Mouse (Mus musculus) hindbrain, embryonic 16.5 days (tissue): ENCODE measurements around the gene Pak6. TPM values are rescaled to one million over a fixed set of nuclear protein-coding genes. Genes with fewer than 3 reads are reported as not detected.

Experiments used
- ATAC-seq: fragments of 200-750 bp; cut with Nextera tagmentation; 2 replicates; pipeline ENCODE4 v1.8.0; 2017; ENCODE audit warnings: moderate TSS enrichment, moderate library complexity
- H3K27ac ChIP-seq: fragments of 300-500 bp; sonication (generic); 2 replicates; pipeline ENCODE4 v1.5.1; 2014; ENCODE audit warnings: low read depth, mild to moderate bottlenecking, control low read depth, low read length, moderate library complexity
- H3K27me3 ChIP-seq: fragments of 300-500 bp; sonication (generic); replicated peaks from 2 replicates; pipeline ENCODE4 v1.6.1; 2014; ENCODE audit warnings: low read length; ENCODE audit not compliant: control insufficient read depth, insufficient read depth
- H3K36me3 ChIP-seq: fragments of 300-500 bp; sonication (generic); 2 replicates; pipeline ENCODE4 v1.6.1; 2014; ENCODE audit warnings: mild to moderate bottlenecking, low read length, moderate library complexity, mixed read lengths; ENCODE audit not compliant: control insufficient read depth, insufficient read depth
- H3K4me1 ChIP-seq: fragments of 300-500 bp; sonication (generic); 2 replicates; pipeline ENCODE4 v1.6.1; 2014; ENCODE audit warnings: low read depth, low read length; ENCODE audit not compliant: control insufficient read depth, insufficient read depth
- H3K4me2 ChIP-seq: fragments of 300-500 bp; sonication (generic); 2 replicates; pipeline ENCODE4 v1.6.1; 2014; ENCODE audit warnings: mild to moderate bottlenecking, low read length, control low read depth, moderate library complexity
- H3K4me3 ChIP-seq: fragments of 300-500 bp; sonication (generic); 2 replicates; pipeline ENCODE4 v1.5.1; 2014; ENCODE audit warnings: mild to moderate bottlenecking, low read length, control low read depth, moderate library complexity
- H3K9ac ChIP-seq: fragments of 300-500 bp; sonication (generic); 2 replicates; pipeline ENCODE4 v1.6.1; 2014; ENCODE audit warnings: low read depth, mild to moderate bottlenecking, control low read depth, low read length, moderate library complexity
- H3K9me3 ChIP-seq: fragments of 300-500 bp; sonication (generic); 2 replicates; pipeline ENCODE4 v1.6.1; 2014; ENCODE audit warnings: mild to moderate bottlenecking, low read length, moderate library complexity; ENCODE audit not compliant: control insufficient read depth
- WGBS: fragments of 180-500 bp; shearing (Covaris S2); extraction: QIAGEN DNeasy Blood & Tissue Kit; methylation state at CpG from one replicate; pipeline ENCODE4 v1.1.7; 2014; 5-methylcytosine and 5-hydroxymethylcytosine counted together
- polyA plus RNA-seq: library from polyadenylated mRNA; unstranded; fragments of >200 nt; fragmentation: Nextera tagmentation; extraction: Ambion mirVana; gene quantifications from 2 replicates; pipeline ENCODE4 v1.2.1, GENCODE M21; 2015

Pak6 gene
- polyA plus RNA-seq, 1 experiment from 2014 or later: 45.0 TPM

DNA sequence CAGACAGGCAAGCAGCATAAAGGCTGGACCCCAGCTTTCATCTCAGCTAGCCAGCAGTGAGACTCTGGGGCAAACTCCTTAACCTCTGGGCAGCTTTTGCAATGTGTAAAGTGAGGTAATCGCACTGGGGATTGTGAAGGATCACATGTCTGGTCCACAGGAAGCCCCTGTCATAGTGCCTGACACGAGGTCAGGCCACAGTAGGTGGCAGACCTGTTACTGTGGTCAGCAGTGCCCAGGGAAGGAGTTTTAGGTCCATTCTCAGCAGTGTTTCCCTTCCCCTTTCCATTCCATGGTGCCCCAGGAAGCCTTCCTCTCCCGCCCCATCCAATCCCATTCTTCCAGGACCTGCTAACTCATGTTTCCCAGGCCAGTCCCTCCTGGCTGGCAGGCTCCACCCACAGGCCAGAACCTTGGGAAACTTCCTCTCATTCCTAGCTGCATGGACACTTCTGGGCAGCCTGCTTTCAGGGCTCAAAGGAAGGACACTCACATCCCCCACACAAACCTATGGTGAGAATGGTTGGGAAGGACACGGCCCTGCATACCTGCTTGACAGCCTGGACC lies 46.6 kb downstream of the Pak6 start:
- H3K27me3 ChIP-seq: peaks cover 61% of the 10 kb centered on the region
- 48% methylated on average over 4 of the region's 4 CpGs for WGBS
- H3K36me3 ChIP-seq: no peaks in the 10 kb centered on the region
- H3K4me1 ChIP-seq: peaks cover 16% of the 10 kb centered on the region
- no peak for ATAC-seq
- H3K4me3 ChIP-seq: no peak overlapping the region
- H3K9me3 ChIP-seq: no peaks in the 10 kb centered on the region
- no peak overlapping the region for H3K9ac ChIP-seq
- H3K27ac ChIP-seq: no peak overlapping the region
- H3K4me2 ChIP-seq: no peak overlapping the region

DNA sequence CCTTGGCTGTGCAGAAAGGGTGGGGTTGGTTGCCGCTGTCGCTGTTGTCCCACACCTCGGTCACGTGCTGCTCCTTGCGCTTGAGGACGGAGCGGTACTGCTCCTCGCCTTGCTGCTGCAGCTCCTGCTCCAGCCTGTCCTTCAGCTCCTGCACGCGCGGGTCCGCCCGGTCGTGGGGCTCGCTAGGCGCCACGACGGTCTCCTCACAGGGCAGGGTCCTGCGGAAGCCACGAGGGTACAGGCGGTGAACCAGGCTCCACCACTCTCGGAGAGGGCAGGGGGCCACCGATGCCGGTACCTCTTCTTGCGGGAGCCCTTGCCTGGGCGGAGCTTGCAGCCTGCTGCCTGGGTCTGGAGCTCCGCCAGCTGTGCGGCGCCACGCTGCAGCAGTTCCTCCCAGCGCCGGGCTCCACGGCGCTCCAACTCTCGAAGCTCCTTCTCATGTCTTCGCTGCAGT lies 48.0 kb downstream of the Pak6 start:
- H3K27me3 ChIP-seq: peaks cover 50% of the 10 kb centered on the region
- 0 out of 2 replicates have a peak overlapping the region, but pooled peaks have one; percentile 18 for H3K27ac ChIP-seq
- H3K36me3 ChIP-seq: no peaks in the 10 kb centered on the region
- ATAC-seq: peak; percentile 79
- 0% methylated on average over 36 of the region's 36 CpGs for WGBS
- peak overlapping the region; percentile 95 for H3K4me2 ChIP-seq
- peak overlapping the region; percentile 67 for H3K9ac ChIP-seq
- peaks cover 16% of the 10 kb centered on the region for H3K4me1 ChIP-seq
- no peaks in the 10 kb centered on the region for H3K9me3 ChIP-seq
- H3K4me3 ChIP-seq: peak overlapping the region; percentile 49

DNA sequence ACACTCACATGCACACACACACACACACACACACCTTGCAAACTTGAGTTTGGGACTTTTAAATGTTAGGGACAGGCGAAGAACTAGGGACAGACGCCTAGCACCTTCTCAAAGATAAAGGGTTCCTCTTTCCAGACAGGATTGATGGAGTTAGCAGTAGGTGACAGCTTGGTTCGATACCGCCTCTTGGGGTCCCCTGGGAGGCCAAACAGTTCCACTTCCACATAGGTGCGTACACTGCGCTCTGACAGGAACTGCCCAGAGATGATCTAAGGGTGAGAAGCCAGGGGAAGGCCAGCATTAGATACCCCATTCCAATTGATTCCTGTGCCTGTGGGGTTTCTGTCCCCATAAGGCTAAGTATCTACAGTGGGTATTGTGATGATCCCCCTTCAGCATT lies 50.5 kb downstream of the Pak6 start:
- 90% methylated on average over 6 of the region's 6 CpGs for WGBS
- ATAC-seq: no peak
- peaks cover 27% of the 10 kb centered on the region for H3K27me3 ChIP-seq

DNA sequence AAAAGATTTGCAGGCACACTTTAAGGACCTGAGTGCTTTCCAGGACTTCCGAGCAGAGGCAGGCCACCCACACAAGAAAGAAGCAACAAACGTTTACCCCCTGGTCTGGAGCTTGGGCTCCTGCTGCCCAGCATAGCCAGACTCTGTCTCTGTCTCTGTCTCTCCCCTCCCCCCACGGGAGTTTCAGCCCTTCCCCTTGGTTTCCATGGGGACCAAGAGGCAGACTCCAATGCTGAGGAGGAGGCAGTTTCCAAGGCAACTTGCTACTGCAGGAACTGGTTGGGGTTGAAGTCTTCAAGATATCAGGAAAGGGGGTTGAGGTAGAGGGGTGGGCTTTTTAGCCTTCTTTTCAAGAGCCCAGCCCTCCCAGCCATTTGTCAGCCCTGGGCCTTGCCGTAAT lies 51.1 kb downstream of the Pak6 start:
- Histone ChIP-seq H3K36me3 (no peaks in the 10 kb centered on the region), H3K4me2 (no peak overlapping the region), H3K27me3 (peaks cover 25% of the 10 kb centered on the region), H3K9ac (no peak overlapping the region), H3K4me1 (peaks cover 16% of the 10 kb centered on the region), H3K9me3 (no peaks in the 10 kb centered on the region), H3K4me3 (no peak overlapping the region), H3K27ac (no peak overlapping the region)
- peak; percentile 71 for ATAC-seq
- WGBS: 17% methylated on average over 4 of the region's 4 CpGs

More for the DNA sequence above, 50.5 kb downstream of the Pak6 start:
- H3K27ac ChIP-seq: no peak overlapping the region
- H3K4me3 ChIP-seq: no peak overlapping the region
- no peaks in the 10 kb centered on the region for H3K9me3 ChIP-seq
- peaks cover 16% of the 10 kb centered on the region for H3K4me1 ChIP-seq
- H3K36me3 ChIP-seq: no peaks in the 10 kb centered on the region
- no peak overlapping the region for H3K4me2 ChIP-seq
- no peak overlapping the region for H3K9ac ChIP-seq

DNA sequence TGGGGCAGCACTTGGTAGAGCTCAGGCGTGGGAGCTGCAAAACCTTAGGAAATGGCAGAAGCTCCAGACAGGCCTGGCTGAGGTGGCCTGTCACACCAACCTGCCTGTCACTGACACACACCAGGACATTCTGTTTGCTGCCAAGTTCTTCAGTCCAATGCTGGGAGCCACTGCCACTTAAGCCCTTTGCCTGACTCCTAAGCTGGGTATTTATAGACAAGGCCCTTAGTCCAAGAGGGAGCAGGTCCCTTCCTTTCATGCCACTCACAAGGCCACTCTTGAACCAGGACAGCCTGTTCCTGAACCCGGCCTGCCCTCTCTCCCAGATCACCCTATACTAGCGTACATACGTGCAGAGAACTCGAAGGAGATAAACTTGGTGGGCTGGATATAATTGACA lies 53.6 kb downstream of the Pak6 start:
- Histone ChIP-seq H3K4me2 (no peak overlapping the region), H3K9ac (no peak overlapping the region), H3K36me3 (no peaks in the 10 kb centered on the region), H3K27ac (no peak overlapping the region), H3K27me3 (peaks cover 10% of the 10 kb centered on the region), H3K9me3 (no peaks in the 10 kb centered on the region), H3K4me1 (peaks cover 4% of the 10 kb centered on the region), H3K4me3 (no peak overlapping the region)
- ATAC-seq: no peak
- 87% methylated on average over 5 of the region's 5 CpGs for WGBS

DNA sequence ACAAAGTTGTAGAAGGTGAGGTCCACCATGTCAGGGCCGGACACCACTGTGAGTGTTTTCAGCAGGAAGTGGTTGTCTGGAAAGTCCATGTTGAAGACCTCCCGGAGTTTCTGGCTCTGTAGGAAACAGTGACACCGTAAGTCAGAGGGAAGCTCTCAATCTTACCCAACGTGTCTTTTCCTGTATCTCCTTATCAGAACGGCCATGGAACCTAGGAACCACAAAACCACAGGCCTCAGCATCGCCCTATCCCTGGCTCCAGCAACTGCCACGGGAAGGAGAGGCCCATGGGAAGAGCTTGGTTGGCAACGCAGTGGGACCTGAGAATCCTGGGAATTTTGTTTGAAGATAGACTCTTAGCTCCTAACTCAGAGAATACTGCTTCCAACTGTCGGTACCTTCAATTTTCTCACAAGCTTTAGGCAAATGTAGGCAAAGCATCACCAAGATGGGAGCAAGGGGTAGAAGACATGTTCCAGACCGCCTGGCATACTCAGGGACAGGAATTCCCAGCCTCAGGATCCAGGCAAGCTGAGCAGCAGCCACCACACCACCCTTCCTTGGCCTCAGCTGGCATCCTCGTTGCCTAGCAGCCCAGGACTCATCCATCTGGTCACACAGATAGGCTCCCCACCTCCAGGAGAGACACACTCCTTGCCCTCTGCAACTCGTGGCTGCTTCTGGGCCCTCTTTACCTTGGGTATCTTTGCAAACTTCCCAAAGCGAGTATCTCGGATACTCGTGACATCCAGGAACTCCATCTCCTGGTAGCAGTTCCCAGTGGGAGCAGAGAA lies 60.8 kb downstream of the Pak6 start:
- Histone ChIP-seq H3K4me3 (no peak overlapping the region), H3K27ac (no peak overlapping the region), H3K36me3 (no peaks in the 10 kb centered on the region), H3K9ac (no peak overlapping the region), H3K27me3 (peaks cover 3% of the 10 kb centered on the region; the same call in 1 of the 2 replicates), H3K4me1 (no peaks in the 10 kb centered on the region), H3K9me3 (no peaks in the 10 kb centered on the region), H3K4me2 (no peak overlapping the region)
- 81% methylated on average over 15 of the region's 15 CpGs for WGBS
- no peak for ATAC-seq

DNA sequence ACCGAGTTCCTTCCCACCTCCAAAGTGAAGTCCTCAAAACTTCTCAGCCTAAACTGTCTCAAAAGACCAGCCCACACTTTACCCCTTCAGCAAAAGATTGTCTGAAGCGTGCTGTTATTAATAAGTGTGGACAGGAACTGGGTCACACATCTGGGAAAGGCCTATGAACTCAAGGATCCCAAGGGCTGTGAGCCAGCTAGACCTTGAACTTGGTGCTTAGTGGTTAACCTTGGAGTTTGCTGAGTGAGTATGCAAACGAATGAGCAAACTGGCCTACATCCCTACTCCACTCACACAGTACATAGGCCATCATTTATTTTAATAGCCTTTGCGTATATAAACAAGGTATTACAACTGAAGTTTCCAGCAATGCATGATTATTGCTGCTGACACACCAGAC lies 62.4 kb downstream of the Pak6 start:
- Histone ChIP-seq H3K9me3 (no peaks in the 10 kb centered on the region), H3K4me1 (no peaks in the 10 kb centered on the region), H3K4me3 (no peak overlapping the region), H3K9ac (no peak overlapping the region), H3K4me2 (no peak overlapping the region), H3K27me3 (peaks cover 3% of the 10 kb centered on the region), H3K27ac (no peak overlapping the region), H3K36me3 (no peaks in the 10 kb centered on the region)
- WGBS: 86% methylated on average over 4 of the region's 4 CpGs
- ATAC-seq: no peak

DNA sequence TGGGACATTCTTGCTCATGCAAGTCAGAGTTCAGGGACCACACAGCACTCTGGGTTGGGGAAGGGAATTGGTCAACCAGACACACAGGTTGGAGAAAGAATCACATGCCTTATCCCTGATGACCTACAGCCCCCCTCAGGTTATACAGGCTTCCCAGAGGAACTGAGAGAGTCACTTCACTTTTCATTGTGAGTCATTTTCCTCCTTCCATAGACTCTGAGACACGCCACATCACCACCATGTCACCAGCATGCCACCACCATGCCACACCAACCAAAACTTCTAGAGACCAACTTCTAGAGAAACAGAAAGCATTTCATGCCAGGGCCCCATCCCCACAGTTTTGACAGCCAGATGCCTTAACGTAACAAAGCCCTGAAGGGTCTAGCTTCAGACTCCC lies 63.8 kb downstream of the Pak6 start:
- H3K9ac ChIP-seq: no peak overlapping the region
- no peaks in the 10 kb centered on the region for H3K4me1 ChIP-seq
- WGBS: 83% methylated on average over 2 of the region's 2 CpGs
- H3K4me2 ChIP-seq: no peak overlapping the region
- peaks cover 3% of the 10 kb centered on the region for H3K27me3 ChIP-seq
- H3K27ac ChIP-seq: no peak overlapping the region
- ATAC-seq: no peak
- H3K4me3 ChIP-seq: no peak overlapping the region
- H3K9me3 ChIP-seq: no peaks in the 10 kb centered on the region
- no peaks in the 10 kb centered on the region for H3K36me3 ChIP-seq

DNA sequence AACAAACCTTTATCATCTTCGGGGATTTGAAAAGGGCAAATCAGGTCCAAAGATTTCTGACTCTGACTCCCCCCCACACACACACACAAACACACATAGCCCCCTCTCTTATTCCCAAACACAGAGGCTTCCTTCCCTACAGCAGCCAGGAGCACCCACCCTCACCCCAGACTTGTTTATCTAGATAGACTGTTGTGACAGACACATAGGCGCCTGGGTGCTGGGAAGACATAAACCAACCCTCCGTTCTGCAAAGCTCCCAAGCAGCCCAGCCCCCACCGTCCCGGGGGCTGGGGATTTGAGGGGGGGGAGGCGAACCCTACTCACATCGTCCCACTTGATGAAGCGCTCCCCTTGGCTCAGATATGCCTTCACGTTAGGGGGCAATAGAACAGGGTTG lies 64.8 kb downstream of the Pak6 start:
- Histone ChIP-seq H3K4me2 (no peak overlapping the region), H3K36me3 (no peaks in the 10 kb centered on the region), H3K4me1 (no peaks in the 10 kb centered on the region), H3K9ac (no peak overlapping the region), H3K9me3 (no peaks in the 10 kb centered on the region), H3K4me3 (no peak overlapping the region), H3K27me3 (peaks cover 3% of the 10 kb centered on the region), H3K27ac (no peak overlapping the region)
- no peak for ATAC-seq
- WGBS: 35% methylated on average over 9 of the region's 9 CpGs
